Mouse (Mus musculus) E14TG2a.4 (cell line): ENCODE data around the gene Gm9758.
"Not testable (repeated sequence)": the region's sequence is repeated elsewhere in the genome, so short reads cannot be mapped to it uniquely, and the experiment has no call there.

Source experiments
- H3K27me3 ChIP-seq: 2 replicates; pipeline ENCODE4 v1.6.1; 2014; ENCODE audit warnings: low read length, control low read depth; ENCODE audit not compliant: insufficient read depth
- H3K36me3 ChIP-seq: 2 replicates; pipeline ENCODE4 v1.6.1; 2014; ENCODE audit warnings: low read length, control low read depth; ENCODE audit not compliant: insufficient read depth
- H3K4me1 ChIP-seq: replicated peaks from 2 replicates; pipeline ENCODE4 v1.6.1; 2014; ENCODE audit warnings: low read depth, low read length, control low read depth
- H3K4me3 ChIP-seq: replicated peaks from 2 replicates; pipeline ENCODE4 v1.5.1; 2014; ENCODE audit warnings: mild to moderate bottlenecking, low read length
- H3K9me3 ChIP-seq: 2 replicates; pipeline ENCODE4 v1.6.1; 2014; ENCODE audit warnings: low read length, control low read depth
- CTCF ChIP-seq: conservative IDR thresholded peaks from 2 replicates; pipeline ENCODE4 v1.5.1; 2014; ENCODE audit warnings: low read length

Gene Gm9758

GRCm38 (mm10) chr5:14914799-14915198, at the start of gene Gm9758:
Gene Gm9758, minus strand, starts transcription at chr5:14914899.
- not testable (repeated sequence) for H3K4me3 ChIP-seq, H3K4me1 ChIP-seq, H3K36me3 ChIP-seq, H3K27me3 ChIP-seq, H3K9me3 ChIP-seq

DNA sequence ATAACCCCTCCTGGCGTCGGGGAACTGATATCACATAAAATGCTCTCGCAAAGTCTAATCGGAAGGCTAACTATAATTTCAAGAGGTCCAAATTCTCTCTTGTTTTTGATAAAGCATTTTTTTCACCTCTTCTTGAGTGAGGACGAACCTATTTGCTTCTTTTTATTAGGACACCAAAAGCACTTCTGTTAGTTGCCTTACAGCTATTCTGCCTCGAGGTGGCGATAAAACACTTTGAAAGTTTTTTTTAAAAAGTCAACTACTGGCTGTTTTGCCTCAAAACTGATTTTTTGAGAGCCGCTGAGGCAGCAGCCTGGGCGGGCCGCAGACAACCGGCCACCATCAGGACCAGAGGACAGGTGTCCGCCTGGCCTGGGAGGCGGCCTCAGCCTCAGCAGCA, 49.1 kb upstream of the Gm9758 start:
- not testable (repeated sequence) for H3K4me1 ChIP-seq, H3K9me3 ChIP-seq, H3K4me3 ChIP-seq, H3K36me3 ChIP-seq, H3K27me3 ChIP-seq
- TF ChIP-seq CTCF: peak; percentile 61

DNA sequence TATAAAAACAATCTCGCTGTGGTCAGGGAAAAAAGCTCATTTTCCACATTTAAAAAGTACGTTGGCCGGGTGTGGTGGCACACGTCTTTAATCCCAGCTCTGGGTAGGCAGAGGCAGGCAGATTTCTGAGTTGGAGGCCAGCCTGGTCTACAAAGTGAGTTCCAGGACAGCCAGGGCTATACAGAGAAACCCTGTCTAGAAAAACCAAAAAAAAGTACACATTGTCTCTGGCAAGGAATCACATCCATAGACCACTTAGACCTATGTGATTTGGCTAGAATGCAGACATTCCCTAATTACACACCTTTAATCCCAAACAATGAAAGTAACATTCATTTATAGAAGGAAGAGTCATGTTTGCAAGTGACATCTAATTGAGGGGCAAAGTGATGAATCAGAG, 46.8 kb upstream of the Gm9758 start:
- H3K9me3 ChIP-seq, H3K36me3 ChIP-seq, H3K4me3 ChIP-seq, H3K4me1 ChIP-seq, H3K27me3 ChIP-seq: not testable (repeated sequence)

GRCm38 (mm10) chr5:14955928-14956706, 41.4 kb upstream of the Gm9758 start:
- not testable (repeated sequence) for H3K9me3 ChIP-seq, H3K27me3 ChIP-seq, H3K36me3 ChIP-seq, H3K4me3 ChIP-seq, H3K4me1 ChIP-seq

- not testable (repeated sequence) for H3K27me3 ChIP-seq, H3K4me3 ChIP-seq, H3K36me3 ChIP-seq, H3K4me1 ChIP-seq, H3K9me3 ChIP-seq
Measured at GRCm38 (mm10) chr5:14953587-14953986, 38.9 kb upstream of the Gm9758 start.

DNA sequence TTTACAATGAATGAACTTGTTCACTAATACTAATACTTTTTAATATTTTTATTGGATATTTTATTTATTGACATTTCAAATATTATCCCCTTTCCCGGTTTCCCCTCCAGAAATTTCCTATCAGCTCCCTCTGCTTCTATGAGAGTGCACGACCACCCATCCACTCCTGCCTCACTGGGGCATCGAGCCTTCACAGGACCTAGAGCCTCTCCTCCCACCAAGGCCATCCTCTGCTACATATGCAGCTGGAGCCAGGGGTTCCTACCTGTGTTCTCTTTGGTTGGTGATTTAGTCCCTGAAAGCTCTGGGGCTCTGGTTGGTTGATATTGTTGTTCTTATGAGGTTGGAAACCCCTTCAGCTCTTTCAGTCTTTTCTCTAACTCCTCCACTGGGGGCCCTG, 38.0 kb upstream of the Gm9758 start:
- not testable (repeated sequence) for H3K36me3 ChIP-seq, H3K4me3 ChIP-seq, H3K27me3 ChIP-seq

GRCm38 (mm10) chr5:14951822-14952221, 37.1 kb upstream of the Gm9758 start:
- H3K4me3 ChIP-seq, H3K9me3 ChIP-seq, H3K4me1 ChIP-seq, H3K36me3 ChIP-seq, H3K27me3 ChIP-seq: not testable (repeated sequence)

More for the DNA sequence above, 38.0 kb upstream of the Gm9758 start:
- H3K9me3 ChIP-seq, H3K4me1 ChIP-seq: not testable (repeated sequence)

DNA sequence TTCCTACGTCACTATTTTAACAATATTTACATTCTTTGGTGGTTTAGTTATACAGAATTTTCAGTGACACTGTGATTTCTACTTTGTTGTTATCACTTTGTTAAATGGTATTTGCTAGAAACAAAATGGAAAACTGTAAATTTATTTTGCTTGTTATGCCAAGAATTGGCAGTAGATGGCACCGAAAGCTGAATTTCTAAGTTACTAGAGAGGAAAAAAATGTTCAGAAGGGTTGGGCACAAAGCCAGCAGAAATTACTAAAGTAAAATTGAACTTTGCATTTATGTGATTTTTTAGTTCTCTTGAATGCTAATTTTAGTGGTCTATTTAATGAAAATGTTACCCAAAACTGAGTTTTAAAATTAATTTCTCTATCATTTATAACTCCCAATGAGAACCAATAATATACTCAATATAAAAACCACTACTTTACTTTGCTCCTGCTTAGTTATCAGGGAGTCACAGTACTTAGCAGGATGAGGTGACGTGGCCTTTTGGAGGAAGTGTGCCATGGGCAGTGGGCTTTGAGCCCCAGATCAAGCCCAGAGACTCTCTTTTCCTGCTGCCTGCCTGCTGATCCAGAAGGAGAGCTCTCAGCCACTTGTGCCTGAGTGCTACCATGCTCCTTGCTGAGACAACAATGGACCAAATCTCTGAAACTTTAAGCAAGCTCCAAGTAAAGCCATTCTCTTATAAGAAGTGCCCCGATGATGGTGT, 32.9 kb upstream of the Gm9758 start:
- not testable (repeated sequence) for H3K36me3 ChIP-seq, H3K4me3 ChIP-seq, H3K27me3 ChIP-seq, H3K9me3 ChIP-seq, H3K4me1 ChIP-seq

- not testable (repeated sequence) for H3K4me1 ChIP-seq, H3K36me3 ChIP-seq, H3K4me3 ChIP-seq, H3K27me3 ChIP-seq, H3K9me3 ChIP-seq
Measured at GRCm38 (mm10) chr5:14945524-14945923, 30.8 kb upstream of the Gm9758 start.

DNA sequence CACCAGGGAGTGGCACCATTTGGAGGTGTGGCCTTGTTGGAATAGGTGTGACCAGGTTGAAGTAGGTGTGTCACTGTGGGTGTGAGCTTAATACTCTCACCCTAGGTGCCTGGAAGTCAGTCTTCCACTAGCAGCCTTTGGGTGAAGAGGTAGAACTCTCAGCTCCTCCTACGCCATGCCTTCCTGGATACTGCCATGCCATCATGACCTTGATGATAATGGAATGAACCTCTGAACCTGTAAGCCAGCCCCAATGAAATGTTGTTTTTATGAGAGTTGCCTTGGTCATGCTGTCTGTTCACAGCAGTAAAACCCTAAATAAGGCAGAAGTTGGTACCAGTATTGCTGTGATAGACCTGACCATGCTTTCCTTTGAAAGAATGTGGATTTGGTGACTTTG, 26.3 kb upstream of the Gm9758 start:
- H3K4me1 ChIP-seq, H3K9me3 ChIP-seq, H3K36me3 ChIP-seq, H3K27me3 ChIP-seq, H3K4me3 ChIP-seq: not testable (repeated sequence)

DNA sequence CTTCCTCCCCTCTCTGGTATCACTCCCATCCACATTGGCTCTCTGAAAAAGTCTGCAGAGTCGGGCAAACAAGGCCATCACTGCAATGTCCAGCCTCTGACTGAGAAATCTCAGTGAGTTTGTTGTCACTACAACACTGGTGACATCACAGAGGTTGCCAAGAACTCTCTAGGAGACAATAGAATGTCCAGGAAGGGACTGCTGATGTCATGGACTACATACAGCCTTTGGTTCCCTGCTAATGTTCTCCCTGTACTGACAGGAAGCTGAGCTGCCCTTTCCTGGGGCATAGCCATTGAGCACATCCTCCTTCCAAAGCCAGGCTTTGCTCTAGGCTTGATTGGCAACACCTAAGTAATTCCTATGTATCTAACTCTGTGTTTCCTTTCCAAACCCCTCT, 23.6 kb upstream of the Gm9758 start, which contains the start of gene Speer4e:
Gene Speer4e, minus strand, starts transcription at position 101 of the 400 bp plus-strand sequence.
- H3K4me3 ChIP-seq, H3K27me3 ChIP-seq, H3K4me1 ChIP-seq, H3K36me3 ChIP-seq, H3K9me3 ChIP-seq: not testable (repeated sequence)

GRCm38 (mm10) chr5:14933721-14934120, 19.0 kb upstream of the Gm9758 start:
- not testable (repeated sequence) for H3K9me3 ChIP-seq, H3K36me3 ChIP-seq, H3K4me3 ChIP-seq, H3K27me3 ChIP-seq, H3K4me1 ChIP-seq

GRCm38 (mm10) chr5:14927047-14927446, 12.3 kb upstream of the Gm9758 start:
- not testable (repeated sequence) for H3K4me1 ChIP-seq, H3K9me3 ChIP-seq, H3K36me3 ChIP-seq, H3K4me3 ChIP-seq, H3K27me3 ChIP-seq

DNA sequence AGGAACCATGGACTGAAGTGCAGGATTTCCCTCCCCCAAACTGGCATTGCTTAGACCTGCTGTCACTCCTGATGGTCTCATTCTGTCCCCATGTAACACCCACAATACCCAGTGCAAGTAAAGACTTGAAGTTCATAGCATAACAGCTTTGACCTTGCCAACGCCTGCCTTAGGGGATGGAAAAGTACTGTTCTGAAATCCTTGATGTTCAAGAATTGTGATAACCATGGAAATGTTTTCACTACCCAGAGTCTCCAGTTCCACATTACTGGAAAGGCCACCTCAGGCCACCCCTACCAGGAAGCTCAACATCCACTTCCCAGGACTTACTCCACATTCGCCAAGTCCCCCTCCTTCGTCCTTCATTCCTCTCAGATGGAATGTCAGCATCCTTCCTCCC, 338 bp downstream of the Gm9758 start:
- H3K27me3 ChIP-seq, H3K4me3 ChIP-seq, H3K36me3 ChIP-seq, H3K4me1 ChIP-seq, H3K9me3 ChIP-seq: not testable (repeated sequence)
